Mouse (Mus musculus): ENCODE measurements around the gene Cap1. TPM values are rescaled to one million over a fixed set of nuclear protein-coding genes. Genes with fewer than 3 reads are reported as not detected.

The Cap1 gene
- 77.5 and 80.8 TPM in 2 replicates for polyA plus RNA-seq (2015; fragmentation: Nextera tagmentation; extraction: Ambion mirVana)

GRCm38 (mm10) chr4:122885768-122886578 is at the start of gene Cap1:
Cap1 (minus strand) TSS chr4:122886056.
- peaks cover 44% of the 10 kb centered on the region for H3K4me1 ChIP-seq (replicated peaks; ENCODE audit: control insufficient read depth, insufficient read depth, low read length)
- no peaks in the 10 kb centered on the region for H3K9me3 ChIP-seq (ENCODE audit: control insufficient read depth, low read length)
- H3K36me3 ChIP-seq (ENCODE audit: control insufficient read depth, insufficient read depth), result no peaks in the 10 kb centered on the region
- H3K27me3 ChIP-seq (replicated peaks; ENCODE audit: control insufficient read depth, insufficient read depth, low read length), result no peaks in the 10 kb centered on the region
- WGBS, result under 1% methylated on average over 49 of the region's 49 CpGs
- peak; percentile 94 for ATAC-seq
- H3K9ac ChIP-seq (replicated peaks; ENCODE audit: low read depth, low read length), result peak within 1 kb of the TSS; percentile 88
- H3K4me2 ChIP-seq (ENCODE audit: low read length), result peak within 1 kb of the TSS; percentile 89
- peak within 1 kb of the TSS; percentile 69 for H3K4me3 ChIP-seq (replicated peaks; ENCODE audit: low read length)
- H3K27ac ChIP-seq (ENCODE audit: low read length), result peak within 1 kb of the TSS; percentile 100

DNA sequence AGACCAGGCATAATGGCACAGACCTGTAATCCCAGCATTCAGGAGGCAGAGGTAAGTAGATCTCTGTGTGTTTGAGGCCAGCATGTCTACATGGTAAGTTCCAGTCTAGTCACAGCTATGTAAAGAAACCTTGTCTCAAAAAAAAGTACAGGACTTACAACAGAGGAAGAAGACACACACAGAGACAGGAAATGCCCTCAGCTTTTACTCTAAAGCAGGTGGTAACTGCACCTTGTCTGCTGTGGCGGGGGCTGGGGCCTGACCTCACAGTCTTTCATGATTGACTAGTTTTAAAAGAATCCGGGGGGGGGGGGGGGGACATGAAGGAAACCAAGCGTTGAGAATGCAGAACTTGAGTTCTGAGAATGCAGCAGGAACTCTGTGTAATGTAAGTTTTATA is 48.0 kb upstream of the Cap1 start:
- H3K36me3 ChIP-seq (ENCODE audit: control insufficient read depth, insufficient read depth), result no peaks in the 10 kb centered on the region
- H3K27me3 ChIP-seq (replicated peaks; ENCODE audit: control insufficient read depth, insufficient read depth, low read length), result no peaks in the 10 kb centered on the region
- no peak overlapping the region for H3K4me2 ChIP-seq (ENCODE audit: low read length)
- no peak overlapping the region for H3K4me3 ChIP-seq (replicated peaks; ENCODE audit: low read length)
- H3K9ac ChIP-seq (replicated peaks; ENCODE audit: low read depth, low read length), result no peak overlapping the region
- H3K9me3 ChIP-seq (ENCODE audit: control insufficient read depth, low read length), result no peaks in the 10 kb centered on the region
- H3K4me1 ChIP-seq (replicated peaks; ENCODE audit: control insufficient read depth, insufficient read depth, low read length), result no peaks in the 10 kb centered on the region
- no peak overlapping the region for H3K27ac ChIP-seq (ENCODE audit: low read length)
- 67% methylated on average over 3 of the region's 3 CpGs for WGBS
- no peak for ATAC-seq

DNA sequence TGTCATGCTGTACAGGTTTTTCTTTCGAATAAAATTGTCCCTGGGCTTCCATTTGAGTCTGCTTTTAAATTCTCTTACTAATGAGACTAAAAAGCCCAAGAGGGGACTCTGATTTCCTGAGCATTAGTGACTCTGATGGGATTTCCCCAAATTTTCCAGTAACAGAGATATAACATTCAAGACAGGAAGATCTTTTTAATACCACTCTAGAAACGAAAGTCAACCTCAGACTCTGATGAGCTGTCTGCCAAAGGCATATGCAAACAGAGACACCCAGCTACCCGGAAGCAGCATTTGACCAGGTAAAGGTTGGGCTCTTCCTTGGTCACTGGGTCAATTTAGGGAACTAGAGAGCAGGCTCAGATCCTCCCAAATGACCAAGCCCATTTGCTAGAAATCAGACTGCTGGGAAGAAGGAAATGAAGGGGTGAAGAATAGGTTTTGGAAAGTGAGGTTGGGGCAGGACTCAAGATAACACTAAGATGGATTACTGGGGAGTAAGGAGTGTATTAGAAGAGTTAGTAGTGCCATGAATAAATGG is 47.3 kb upstream of the Cap1 start:
- Histone ChIP-seq H3K4me3 (replicated peaks; ENCODE audit: low read length) (no peak overlapping the region), H3K36me3 (ENCODE audit: control insufficient read depth, insufficient read depth) (no peaks in the 10 kb centered on the region), H3K4me2 (ENCODE audit: low read length) (no peak overlapping the region), H3K4me1 (replicated peaks; ENCODE audit: control insufficient read depth, insufficient read depth, low read length) (no peaks in the 10 kb centered on the region), H3K9ac (replicated peaks; ENCODE audit: low read depth, low read length) (no peak overlapping the region), H3K9me3 (ENCODE audit: control insufficient read depth, low read length) (no peaks in the 10 kb centered on the region), H3K27me3 (replicated peaks; ENCODE audit: control insufficient read depth, insufficient read depth, low read length) (no peaks in the 10 kb centered on the region), H3K27ac (ENCODE audit: low read length) (no peak overlapping the region)
- no peak for ATAC-seq
- WGBS, result 73% methylated on average over 3 of the region's 3 CpGs

- H3K36me3 ChIP-seq (ENCODE audit: control insufficient read depth, insufficient read depth), result no peaks in the 10 kb centered on the region
- ATAC-seq, result no peak
- WGBS, result 82% methylated on average over 8 of the region's 8 CpGs
- H3K4me1 ChIP-seq (replicated peaks; ENCODE audit: control insufficient read depth, insufficient read depth, low read length), result no peaks in the 10 kb centered on the region
- H3K27me3 ChIP-seq (replicated peaks; ENCODE audit: control insufficient read depth, insufficient read depth, low read length), result no peaks in the 10 kb centered on the region
- no peaks in the 10 kb centered on the region for H3K9me3 ChIP-seq (ENCODE audit: control insufficient read depth, low read length)
- H3K4me3 ChIP-seq (replicated peaks; ENCODE audit: low read length), result no peak overlapping the region
- H3K9ac ChIP-seq (replicated peaks; ENCODE audit: low read depth, low read length), result no peak overlapping the region
- no peak overlapping the region for H3K27ac ChIP-seq (ENCODE audit: low read length)
- H3K4me2 ChIP-seq (ENCODE audit: low read length), result no peak overlapping the region
Measured at GRCm38 (mm10) chr4:122932239-122932978, 46.6 kb upstream of the Cap1 start.

- no peaks in the 10 kb centered on the region for H3K9me3 ChIP-seq (ENCODE audit: control insufficient read depth, low read length)
- H3K4me3 ChIP-seq (replicated peaks; ENCODE audit: low read length), result no peak overlapping the region
- H3K9ac ChIP-seq (replicated peaks; ENCODE audit: low read depth, low read length), result no peak overlapping the region
- no peaks in the 10 kb centered on the region for H3K27me3 ChIP-seq (replicated peaks; ENCODE audit: control insufficient read depth, insufficient read depth, low read length)
- no peaks in the 10 kb centered on the region for H3K36me3 ChIP-seq (ENCODE audit: control insufficient read depth, insufficient read depth)
- 84% methylated on average over 2 of the region's 2 CpGs for WGBS
- H3K4me2 ChIP-seq (ENCODE audit: low read length), result no peak overlapping the region
- no peak for ATAC-seq
- no peak overlapping the region for H3K27ac ChIP-seq (ENCODE audit: low read length)
- H3K4me1 ChIP-seq (replicated peaks; ENCODE audit: control insufficient read depth, insufficient read depth, low read length), result no peaks in the 10 kb centered on the region
Measured at GRCm38 (mm10) chr4:122930939-122931590, 45.2 kb upstream of the Cap1 start.

GRCm38 (mm10) chr4:122923392-122924344 is 37.8 kb upstream of the Cap1 start:
- Histone ChIP-seq H3K27ac (ENCODE audit: low read length) (no peak overlapping the region), H3K27me3 (replicated peaks; ENCODE audit: control insufficient read depth, insufficient read depth, low read length) (no peaks in the 10 kb centered on the region), H3K36me3 (ENCODE audit: control insufficient read depth, insufficient read depth) (no peaks in the 10 kb centered on the region), H3K9ac (replicated peaks; ENCODE audit: low read depth, low read length) (no peak overlapping the region), H3K4me1 (replicated peaks; ENCODE audit: control insufficient read depth, insufficient read depth, low read length) (no peaks in the 10 kb centered on the region), H3K4me3 (replicated peaks; ENCODE audit: low read length) (no peak overlapping the region), H3K4me2 (ENCODE audit: low read length) (no peak overlapping the region), H3K9me3 (ENCODE audit: control insufficient read depth, low read length) (no peaks in the 10 kb centered on the region)
- WGBS, result 89% methylated on average over 15 of the region's 15 CpGs
- ATAC-seq, result no peak

- no peaks in the 10 kb centered on the region for H3K4me1 ChIP-seq (replicated peaks; ENCODE audit: control insufficient read depth, insufficient read depth, low read length)
- no peak overlapping the region for H3K27ac ChIP-seq (ENCODE audit: low read length)
- no peaks in the 10 kb centered on the region for H3K9me3 ChIP-seq (ENCODE audit: control insufficient read depth, low read length)
- no peak overlapping the region for H3K9ac ChIP-seq (replicated peaks; ENCODE audit: low read depth, low read length)
- ATAC-seq, result no peak
- H3K27me3 ChIP-seq (replicated peaks; ENCODE audit: control insufficient read depth, insufficient read depth, low read length), result no peaks in the 10 kb centered on the region
- 2% methylated on average over 1 of the region's 1 CpGs for WGBS
- no peak overlapping the region for H3K4me3 ChIP-seq (replicated peaks; ENCODE audit: low read length)
- no peak overlapping the region for H3K4me2 ChIP-seq (ENCODE audit: low read length)
- H3K36me3 ChIP-seq (ENCODE audit: control insufficient read depth, insufficient read depth), result no peaks in the 10 kb centered on the region
Measured at GRCm38 (mm10) chr4:122922841-122923240, 37.0 kb upstream of the Cap1 start.

- H3K4me1 ChIP-seq (replicated peaks; ENCODE audit: control insufficient read depth, insufficient read depth, low read length), result no peaks in the 10 kb centered on the region
- no peaks in the 10 kb centered on the region for H3K36me3 ChIP-seq (ENCODE audit: control insufficient read depth, insufficient read depth)
- H3K27me3 ChIP-seq (replicated peaks; ENCODE audit: control insufficient read depth, insufficient read depth, low read length), result no peaks in the 10 kb centered on the region
- no peak overlapping the region for H3K27ac ChIP-seq (ENCODE audit: low read length)
- H3K9ac ChIP-seq (replicated peaks; ENCODE audit: low read depth, low read length), result no peak overlapping the region
- 84% methylated on average over 4 of the region's 4 CpGs for WGBS
- H3K9me3 ChIP-seq (ENCODE audit: control insufficient read depth, low read length), result no peaks in the 10 kb centered on the region
- no peak for ATAC-seq
- no peak overlapping the region for H3K4me2 ChIP-seq (ENCODE audit: low read length)
- H3K4me3 ChIP-seq (replicated peaks; ENCODE audit: low read length), result no peak overlapping the region
Measured at GRCm38 (mm10) chr4:122915985-122916384, 30.1 kb upstream of the Cap1 start.
